Mouse (Mus musculus): Measurements from ENCODE around the gene Arrb1.

DNA sequence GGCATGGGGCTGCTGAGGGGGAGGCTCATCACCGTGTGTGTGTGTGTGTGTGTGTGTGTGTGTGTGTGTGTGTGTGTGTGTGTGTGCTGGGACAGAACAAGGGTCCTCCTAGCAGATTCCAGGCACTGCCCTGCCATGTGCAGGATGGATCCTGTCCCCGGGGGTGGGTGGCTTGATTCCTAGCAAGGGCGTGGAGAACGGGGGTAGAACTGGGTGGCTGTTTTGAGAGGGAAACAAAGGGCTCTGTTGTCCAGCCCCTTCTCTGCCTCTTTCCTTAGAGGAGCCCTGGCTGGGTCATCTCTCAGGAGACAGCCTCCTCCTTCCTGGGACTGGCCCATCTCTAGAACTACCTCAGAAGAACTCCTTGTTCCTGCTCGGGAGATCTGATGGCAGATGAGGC, 5.9 kb downstream of the Arrb1 start:
- TF ChIP-seq CTCF (IDR thresholded peaks at IDR 0.05; ENCODE audit: low read depth, low read length): no peak
- no peak for TF ChIP-seq POLR2A (IDR thresholded peaks at IDR 0.05; ENCODE audit: extremely low read depth, insufficient read depth, low read length)

Data from liver, adult 2 months (tissue).